Mouse (Mus musculus) sigmoid colon, adult 10 weeks (tissue): Measurements from ENCODE around the gene Gm8094. TPM values are rescaled to one million over a fixed set of nuclear protein-coding genes. Genes with fewer than 3 reads are reported as not detected.

Experiments used
- polyA plus RNA-seq: library from polyadenylated mRNA; stranded (reverse); fragments of 350-450 nt; fragmentation: Illumina TruSeq; extraction: RNeasy Lipid Tissue Mini Kit (QIAGEN cat#74804); gene quantifications from one replicate; pipeline ENCODE4 v1.2.3, GENCODE M21; 2014; ENCODE audit warnings: low read depth, low replicate concordance

Gene Gm8094
- polyA plus RNA-seq, result not detected

DNA sequence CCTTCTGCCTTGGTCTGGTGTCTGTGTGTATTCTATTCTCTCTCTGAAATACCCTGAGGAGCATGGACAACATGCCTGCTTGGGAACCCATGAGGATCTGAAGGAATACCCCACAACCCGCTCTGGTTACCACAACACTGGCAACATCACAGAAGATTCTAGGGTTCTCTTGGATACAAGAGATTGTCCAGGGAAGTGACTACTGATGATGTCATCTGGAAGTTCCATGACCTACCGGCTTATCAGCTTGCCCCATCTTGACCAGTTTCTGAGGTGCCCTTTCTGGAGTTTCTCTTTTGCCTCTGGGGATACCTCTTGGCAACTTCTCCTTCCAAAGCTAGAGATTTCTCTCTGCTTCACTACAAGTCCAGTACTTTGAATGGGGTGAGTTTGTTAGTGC is at the start of gene Gm8094:
TSS of gene Gm8094 (minus strand) at position 101 of the 400 bp plus-strand sequence.

GRCm38 (mm10) chr14:43100301-43100700 is 23.9 kb upstream of the Gm8094 start, which contains the start of gene Gm8104:
Gm8104 (plus strand) TSS chr14:43100601.

Other genes with a start within 250 kb of the Gm8094 start
- not detected for gene Gm21977, start 223.2 kb downstream of the Gm8094 start, polyA plus RNA-seq
- not detected for gene Gm8082, start 83.0 kb downstream of the Gm8094 start, polyA plus RNA-seq
- not detected for gene Gm10376, start 61.0 kb downstream of the Gm8094 start, polyA plus RNA-seq
- not detected for gene Gm8104, start 24.0 kb upstream of the Gm8094 start, polyA plus RNA-seq
- not detected for gene Gm7233, start 103.2 kb upstream of the Gm8094 start, polyA plus RNA-seq
- not detected for gene Gm8122, start 158.7 kb upstream of the Gm8094 start, polyA plus RNA-seq
- gene Gm8126, start 182.0 kb upstream of the Gm8094 start, polyA plus RNA-seq, result not detected
- not detected for gene Gm9732, start 198.4 kb upstream of the Gm8094 start, polyA plus RNA-seq
- gene Gm8127, start 217.2 kb upstream of the Gm8094 start, polyA plus RNA-seq, result not detected